Mouse (Mus musculus): ENCODE measurements around the gene Slc16a13.
"Not testable (repeated sequence)": the region's sequence is repeated elsewhere in the genome, so short reads cannot be mapped to it uniquely, and the experiment has no call there.

Gene Slc16a13

DNA sequence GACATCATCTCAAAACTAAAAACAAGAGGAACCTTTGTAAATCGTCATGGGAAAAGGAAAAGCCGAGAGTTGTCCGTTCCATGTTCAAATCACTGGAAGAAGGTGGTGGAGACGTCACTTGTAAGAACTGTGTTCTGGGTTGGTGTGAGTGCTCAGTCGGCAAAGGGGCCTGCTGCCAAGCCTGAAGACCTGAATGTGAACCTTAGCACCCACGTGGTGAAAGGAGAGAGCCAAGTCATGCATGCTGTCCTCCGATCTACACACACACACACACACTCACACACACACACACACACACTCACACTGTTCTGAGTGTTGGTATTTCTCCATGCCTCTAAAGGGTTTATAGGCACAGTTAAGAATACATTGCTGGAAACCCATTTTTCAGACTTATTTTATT is 49.7 kb downstream of the Slc16a13 start:
- no peak for DNase-seq (ENCODE audit: low spot score in 2 of 2)

DNA sequence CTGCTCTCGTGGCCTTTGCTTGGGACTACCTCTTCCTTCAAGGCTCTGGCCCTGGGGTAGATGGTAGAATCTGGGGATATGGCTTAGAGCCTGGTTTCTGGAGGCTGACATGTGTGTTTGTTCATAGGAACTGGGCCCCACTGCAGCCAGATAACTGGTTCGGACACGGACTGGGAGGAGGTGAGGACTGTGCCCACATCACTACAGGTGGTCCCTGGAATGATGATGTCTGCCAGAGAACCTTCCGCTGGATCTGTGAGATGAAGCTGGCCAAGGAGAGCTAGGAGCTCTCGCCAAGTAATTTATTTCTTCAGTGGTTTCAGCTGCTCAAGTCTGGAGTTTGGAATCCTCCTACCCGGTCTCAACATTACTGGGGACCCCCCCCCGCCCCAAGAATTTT is 50.6 kb downstream of the Slc16a13 start:
- no peak for DNase-seq (ENCODE audit: low spot score in 2 of 2)

- DNase-seq (ENCODE audit: low spot score in 2 of 2), result not testable (repeated sequence)
Observed at GRCm38 (mm10) chr11:70169471-70169870, 51.4 kb downstream of the Slc16a13 start.

DNA sequence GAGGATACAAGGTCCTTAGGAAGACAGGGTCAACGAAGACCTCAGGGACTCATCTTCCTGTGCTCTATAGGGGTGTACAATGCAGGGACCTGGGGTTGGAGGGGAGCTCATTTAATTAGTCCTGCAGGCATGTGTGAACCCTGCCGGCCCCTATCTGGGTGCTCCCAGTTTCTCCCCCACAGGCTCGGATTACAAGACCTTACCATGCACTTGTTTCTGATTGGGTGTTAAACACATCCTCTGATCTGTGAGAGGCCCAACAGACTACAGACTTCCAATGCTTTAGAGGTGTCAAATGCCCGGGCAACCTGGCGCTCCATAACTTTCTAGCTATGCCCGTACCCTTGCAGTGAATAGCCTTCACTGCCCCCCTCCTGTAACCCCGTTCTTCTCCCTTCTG is 52.7 kb downstream of the Slc16a13 start:
- no peak for DNase-seq (ENCODE audit: low spot score in 2 of 2)
